Mouse (Mus musculus) CH12.LX (cell line): ENCODE measurements around the gene Commd1. TPM values are rescaled to one million over a fixed set of nuclear protein-coding genes. Genes with fewer than 3 reads are reported as not detected.

Source experiments
- DNase-seq: peaks from one replicate; pipeline ENCODE4 v3.0.0-alpha.2; 2013; ENCODE audit errors: extremely low read depth
- H3K27ac ChIP-seq: 2 replicates; pipeline ENCODE4 v1.5.1; 2012; ENCODE audit warnings: low read depth, mild to moderate bottlenecking, control low read depth, moderate library complexity; ENCODE audit not compliant: insufficient read depth
- H3K27me3 ChIP-seq: replicated peaks from 2 replicates; pipeline ENCODE3; 2012; ENCODE audit warnings: inconsistent platforms
- H3K36me3 ChIP-seq, 2 experiments: replicated peaks in 1 of 2; 2 replicates each; pipeline versions ENCODE3 to v1.6.1; 2012; ENCODE audit warnings: inconsistent platforms in 1 of 2, low read length in 1 of 2, mild to moderate bottlenecking in 1 of 2, mixed read lengths in 1 of 2, moderate library complexity in 1 of 2; ENCODE audit not compliant: control insufficient read depth in 1 of 2, insufficient read depth in 1 of 2
- H3K4me1 ChIP-seq, 2 experiments: 2 replicates each; pipeline ENCODE4 v1.6.1; 2012; ENCODE audit warnings: inconsistent platforms in 1 of 2, moderate library complexity in 1 of 2; ENCODE audit not compliant: insufficient read depth in 2 of 2, control insufficient read depth in 1 of 2
- H3K4me2 ChIP-seq: 2 replicates; pipeline ENCODE4 v1.6.1; 2012; ENCODE audit warnings: low read depth, mild to moderate bottlenecking, control low read depth; ENCODE audit not compliant: poor library complexity, insufficient read depth, severe bottlenecking
- H3K4me3 ChIP-seq, 3 experiments: fragments of 150-350 bp in 1 of 3; sonication (generic) in 1 of 3; replicated peaks in 1 of 3; 2 replicates each; pipeline versions ENCODE3 to v1.5.1; 2011 to 2012; ENCODE audit warnings: low read depth in 2 of 3, low read length in 2 of 3, mild to moderate bottlenecking in 2 of 3, moderate library complexity in 2 of 3, control low read depth in 1 of 3, improper control_type of control experiment in 1 of 3, inconsistent platforms in 1 of 3, mixed read lengths in 1 of 3; ENCODE audit not compliant: poor library complexity in 1 of 3
- H3K79me2 ChIP-seq: replicated peaks from 2 replicates; pipeline ENCODE4 v1.6.1; 2012; ENCODE audit warnings: mild to moderate bottlenecking, moderate library complexity; ENCODE audit not compliant: control insufficient read depth, poor library complexity, insufficient read depth, severe bottlenecking; ENCODE audit errors: extremely low read depth
- H3K9ac ChIP-seq: 2 replicates; pipeline ENCODE4 v1.6.1; 2012; ENCODE audit warnings: low read depth, mild to moderate bottlenecking, control low read depth, moderate library complexity; ENCODE audit not compliant: insufficient read depth
- H3K9me3 ChIP-seq: replicated peaks from 2 replicates; pipeline ENCODE3; 2012; ENCODE audit warnings: low read length, inconsistent platforms, mixed read lengths
- BHLHE40 ChIP-seq: IDR thresholded peaks from 2 replicates; pipeline ENCODE4 v1.6.1; 2011; ENCODE audit warnings: mild to moderate bottlenecking, low read depth, low read length, improper control_type of control experiment
- CHD1 ChIP-seq: IDR thresholded peaks from 2 replicates; pipeline ENCODE4 v1.6.1; 2012; ENCODE audit warnings: low read depth, low read length, improper control_type of control experiment, inconsistent platforms
- CHD2 ChIP-seq: IDR thresholded peaks from 2 replicates; pipeline ENCODE4 v1.6.1; 2011; ENCODE audit warnings: low read length, improper control_type of control experiment
- CTCF ChIP-seq, 2 experiments: IDR thresholded peaks in 1 of 2; conservative IDR thresholded peaks in 1 of 2; 2 replicates each; pipeline ENCODE4 v1.5.1; 2011 to 2012; ENCODE audit warnings: low read depth in 2 of 2, low read length in 2 of 2, improper control_type of control experiment in 1 of 2, inconsistent platforms in 1 of 2, mild to moderate bottlenecking in 1 of 2, moderate library complexity in 1 of 2
- E2F4 ChIP-seq: IDR thresholded peaks from 2 replicates; pipeline ENCODE4 v1.6.1; 2011; ENCODE audit warnings: low read depth, low read length, improper control_type of control experiment; ENCODE audit not compliant: insufficient replicate concordance
- ELF1 ChIP-seq: IDR thresholded peaks from 2 replicates; pipeline ENCODE4 v1.6.1; 2014; ENCODE audit warnings: low read depth, mild to moderate bottlenecking, inconsistent platforms, low read length, improper control_type of control experiment
- EP300 ChIP-seq: IDR thresholded peaks from 2 replicates; pipeline ENCODE4 v1.6.1; 2011; ENCODE audit warnings: low read length, improper control_type of control experiment
- ETS1 ChIP-seq: conservative IDR thresholded peaks from 2 replicates; pipeline ENCODE4 v1.6.1; 2012; ENCODE audit warnings: low read depth, mild to moderate bottlenecking, inconsistent platforms, low read length, improper control_type of control experiment, moderate library complexity
- GABPA ChIP-seq: IDR thresholded peaks from 2 replicates; pipeline ENCODE4 v1.6.1; 2012; ENCODE audit warnings: low read depth, low read length, improper control_type of control experiment, inconsistent platforms; ENCODE audit not compliant: insufficient replicate concordance
- HCFC1 ChIP-seq: IDR thresholded peaks from 2 replicates; pipeline ENCODE4 v1.6.1; 2012; ENCODE audit warnings: low read depth, mild to moderate bottlenecking, inconsistent platforms, low read length, improper control_type of control experiment
- IRF4 ChIP-seq: IDR thresholded peaks from 2 replicates; pipeline ENCODE4 v1.6.1; 2014; ENCODE audit warnings: low read depth, mild to moderate bottlenecking, inconsistent platforms, low read length, improper control_type of control experiment
- JUN ChIP-seq: IDR thresholded peaks from 2 replicates; pipeline ENCODE4 v1.6.1; 2011; ENCODE audit warnings: low read depth, mild to moderate bottlenecking, low read length, improper control_type of control experiment, moderate library complexity; ENCODE audit not compliant: insufficient read depth
- JUND ChIP-seq: conservative IDR thresholded peaks from 2 replicates; pipeline ENCODE4 v1.6.1; 2011; ENCODE audit warnings: low read depth, low read length, improper control_type of control experiment
- KAT2A ChIP-seq: IDR thresholded peaks from 2 replicates; pipeline ENCODE4 v1.6.1; 2012; ENCODE audit warnings: low read length, improper control_type of control experiment, inconsistent platforms; ENCODE audit not compliant: insufficient replicate concordance
- MAFK ChIP-seq: IDR thresholded peaks from 2 replicates; pipeline ENCODE4 v1.6.1; 2011; ENCODE audit warnings: low read length, improper control_type of control experiment; ENCODE audit not compliant: insufficient replicate concordance
- MAX ChIP-seq: IDR thresholded peaks from 2 replicates; pipeline ENCODE4 v1.6.1; 2011; ENCODE audit warnings: low read length, improper control_type of control experiment
- MAZ ChIP-seq: IDR thresholded peaks from 2 replicates; pipeline ENCODE4 v1.6.1; 2012; ENCODE audit warnings: low read depth, mild to moderate bottlenecking, inconsistent platforms, low read length, improper control_type of control experiment, moderate library complexity
- MEF2A ChIP-seq: IDR thresholded peaks from 2 replicates; pipeline ENCODE4 v1.6.1; 2014; ENCODE audit warnings: low read depth, mild to moderate bottlenecking, inconsistent platforms, low read length, improper control_type of control experiment, borderline replicate concordance
- MXI1 ChIP-seq: IDR thresholded peaks from 2 replicates; pipeline ENCODE4 v1.6.1; 2011; ENCODE audit warnings: mild to moderate bottlenecking, low read depth, low read length, improper control_type of control experiment
- MYC ChIP-seq: IDR thresholded peaks from 2 replicates; pipeline ENCODE4 v1.6.1; 2011; ENCODE audit warnings: low read depth, mild to moderate bottlenecking, improper control_type of control experiment, low read length
- NELFE ChIP-seq: IDR thresholded peaks from 2 replicates; pipeline ENCODE4 v1.6.1; 2011; ENCODE audit warnings: low read depth, low read length, improper control_type of control experiment
- NRF1 ChIP-seq: IDR thresholded peaks from 2 replicates; pipeline ENCODE4 v1.6.1; 2014; ENCODE audit warnings: low read depth, mild to moderate bottlenecking, inconsistent platforms, low read length, improper control_type of control experiment, moderate library complexity
- PAX5 ChIP-seq: IDR thresholded peaks from 2 replicates; pipeline ENCODE4 v1.6.1; 2012; ENCODE audit warnings: low read length, inconsistent platforms, mixed read lengths
- POLR2A ChIP-seq: IDR thresholded peaks from 2 replicates; pipeline ENCODE4 v1.6.1; 2011; ENCODE audit warnings: low read depth, mild to moderate bottlenecking, improper control_type of control experiment, low read length
- POLR2AphosphoS2 ChIP-seq: IDR thresholded peaks from 2 replicates; pipeline ENCODE4 v1.6.1; 2011; ENCODE audit warnings: low read depth, low read length, improper control_type of control experiment
- RAD21 ChIP-seq: IDR thresholded peaks from 2 replicates; pipeline ENCODE4 v1.6.1; 2011; ENCODE audit warnings: low read depth, mild to moderate bottlenecking, low read length, improper control_type of control experiment, moderate library complexity
- RCOR1 ChIP-seq: conservative IDR thresholded peaks from 2 replicates; pipeline ENCODE4 v1.6.1; 2012; ENCODE audit warnings: low read depth, mild to moderate bottlenecking, inconsistent platforms, low read length, improper control_type of control experiment
- SIN3A ChIP-seq: IDR thresholded peaks from 2 replicates; pipeline ENCODE4 v1.6.1; 2012; ENCODE audit warnings: low read length, improper control_type of control experiment, inconsistent platforms
- SMC3 ChIP-seq: IDR thresholded peaks from 2 replicates; pipeline ENCODE4 v1.6.1; 2011; ENCODE audit warnings: low read depth, low read length, improper control_type of control experiment
- TBP ChIP-seq: conservative IDR thresholded peaks from 2 replicates; pipeline ENCODE4 v1.6.1; 2011; ENCODE audit warnings: low read depth, low read length, improper control_type of control experiment
- TCF12 ChIP-seq: IDR thresholded peaks from 2 replicates; pipeline ENCODE4 v1.6.1; 2014; ENCODE audit warnings: low read depth, mild to moderate bottlenecking, inconsistent platforms, low read length, improper control_type of control experiment
- UBTF ChIP-seq: IDR thresholded peaks from 2 replicates; pipeline ENCODE4 v1.6.1; 2012; ENCODE audit warnings: low read depth, mild to moderate bottlenecking, inconsistent platforms, low read length, improper control_type of control experiment, moderate library complexity
- USF1 ChIP-seq: IDR thresholded peaks from 2 replicates; pipeline ENCODE4 v1.6.1; 2014; ENCODE audit warnings: low read depth, mild to moderate bottlenecking, inconsistent platforms, low read length, improper control_type of control experiment
- USF2 ChIP-seq: conservative IDR thresholded peaks from 2 replicates; pipeline ENCODE4 v1.6.1; 2011; ENCODE audit warnings: low read depth, low read length, improper control_type of control experiment
- ZC3H11A ChIP-seq: IDR thresholded peaks from 2 replicates; pipeline ENCODE4 v1.6.1; 2012; ENCODE audit warnings: low read depth, mild to moderate bottlenecking, inconsistent platforms, low read length, improper control_type of control experiment
- ZKSCAN1 ChIP-seq: IDR thresholded peaks from 2 replicates; pipeline ENCODE4 v1.6.1; 2012; ENCODE audit warnings: low read depth, inconsistent platforms, low read length, improper control_type of control experiment, borderline replicate concordance
- ZMIZ1 ChIP-seq: IDR thresholded peaks from 2 replicates; pipeline ENCODE4 v1.6.1; 2012; ENCODE audit warnings: low read depth, mild to moderate bottlenecking, inconsistent platforms, low read length, improper control_type of control experiment
- ZNF384 ChIP-seq: IDR thresholded peaks from 2 replicates; pipeline ENCODE4 v1.6.1; 2012; ENCODE audit warnings: low read depth, low read length, improper control_type of control experiment, inconsistent platforms
- dilution Hi-C: fragments of 300-500 bp; cut with MboI; formaldehyde crosslinking; loops from 2 replicates; pipeline ENCODE4 v1.14.3; 2020; ENCODE audit warnings: low sequenced_read_pairs; ENCODE audit not compliant: extremely low pct_unique_long_range_greater_than_20kb, extremely low pct_ligation_motif_present
- in situ Hi-C: fragments of 300-500 bp; cut with MboI; formaldehyde crosslinking; loops from 3 replicates; pipeline ENCODE4 v1.14.3; 2019; ENCODE audit warnings: low sequenced_read_pairs, low pct_ligation_motif_present, low pct_unique_long_range_greater_than_20kb, mixed read lengths
- polyA plus RNA-seq: library from polyadenylated mRNA; unstranded; fragments of >175 nt; gene quantifications from 2 replicates; pipeline ENCODE4 v1.2.1, GENCODE M21; 2012; ENCODE audit warnings: low read depth; ENCODE audit not compliant: insufficient read length
- total RNA-seq, 2 experiments: library from RNA; depleted of rRNA; stranded (reverse); fragments of 300-350 nt in 1 of 2; fragments of >200 nt in 1 of 2; gene quantifications; 2 replicates each; pipeline ENCODE4 v1.2.3; 2012 to 2014

Commd1 gene
- total and polyA plus RNA-seq, 3 experiments = 109 to 163 (median 113) TPM

DNA sequence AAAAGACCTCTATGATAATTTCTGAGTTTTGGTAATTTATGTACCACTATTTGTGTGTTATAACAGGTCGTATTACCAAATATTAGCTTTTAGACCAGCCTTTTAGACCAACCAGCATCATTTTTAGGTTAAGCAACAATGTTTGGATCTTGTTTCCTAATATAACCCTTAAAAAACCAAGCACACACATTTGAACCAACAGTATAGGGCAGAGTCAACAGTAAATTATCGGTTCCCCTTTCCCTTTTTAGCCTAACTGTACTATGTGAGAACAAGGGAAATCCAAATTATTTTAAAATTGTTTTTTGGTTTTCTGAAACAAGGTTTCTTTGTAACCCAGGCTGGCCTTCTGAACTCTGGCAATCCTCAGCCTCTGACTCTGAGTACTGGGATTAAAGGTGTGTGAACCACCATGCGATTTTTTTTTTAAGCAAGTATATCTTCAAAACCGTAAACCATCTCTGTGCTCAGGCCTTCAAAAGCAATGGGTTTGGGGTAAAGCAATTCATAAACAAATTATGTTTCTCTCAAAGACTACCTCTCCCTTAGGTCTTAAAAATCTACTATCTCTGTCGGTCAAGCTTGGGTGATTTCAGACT, 125.0 kb downstream of the Commd1 start:
- in situ Hi-C loops (no loop called here), dilution Hi-C loops (no loop called here)
- peak overlapping the region; percentile 82; the same call in 1 of the 2 replicates for H3K27ac ChIP-seq
- no peaks in the 10 kb centered on the region for H3K27me3 ChIP-seq
- peak overlapping the region; percentile 84 for H3K4me2 ChIP-seq
- H3K9ac ChIP-seq = peak overlapping the region; percentile 85
- peaks cover 80% of the 10 kb centered on the region for H3K79me2 ChIP-seq
- peaks cover 7 to 27% of the 10 kb centered on the region in 2 experiments for H3K36me3 ChIP-seq
- DNase-seq = no peak
- peaks cover 21 to 40% of the 10 kb centered on the region in 2 experiments for H3K4me1 ChIP-seq
- TF ChIP-seq JUND (peak; percentile 34; the same call in 1 of the 2 replicates), POLR2AphosphoS2 (no peak), ETS1 (peak; percentile 77), MXI1 (no peak; the same call in 1 of the 2 replicates), NRF1 (no peak), MEF2A (peak; percentile 96), RAD21 (no peak), POLR2A (no peak), HCFC1 (no peak; the same call in 1 of the 2 replicates), E2F4 (no peak), USF1 (no peak), KAT2A (0 out of 2 replicates have a peak, but pooled peaks have one; percentile 45), EP300 (peak; percentile 87), ZNF384 (peak; percentile 80; the same call in 1 of the 2 replicates), BHLHE40 (peak; percentile 59), UBTF (no peak), CHD2 (peak; percentile 50; the same call in 1 of the 2 replicates), ZMIZ1 (no peak), CTCF (conservative IDR thresholded peaks at IDR 0.05 in 1 of 2, IDR thresholded peaks at IDR 0.05 in 1 of 2; ENCODE audit: low read depth in 2 of 2, low read length in 2 of 2) (no peak), CHD1 (peak; percentile 90), GABPA (no peak), PAX5 (no peak), USF2 (no peak), MAFK (peak; percentile 26; the same call in 1 of the 2 replicates), SIN3A (no peak; the same call in 1 of the 2 replicates), MAX (0 out of 2 replicates have a peak, but pooled peaks have one; percentile 48), SMC3 (peak; percentile 5; the same call in 1 of the 2 replicates), MAZ (peak; percentile 74), ZKSCAN1 (no peak), MYC (no peak), ELF1 (no peak), JUN (no peak), RCOR1 (peak; percentile 81), IRF4 (peak; percentile 82), TCF12 (no peak; the same call in none of the 2 replicates), NELFE (0 out of 2 replicates have a peak, but pooled peaks have one; percentile 46), ZC3H11A (no peak), TBP (no peak)
- H3K9me3 ChIP-seq = no peaks in the 10 kb centered on the region
- peak overlapping the region; percentile 83 to 89 (median 84) for H3K4me3 ChIP-seq
